24 mouse cellular contexts compared by ENCODE assay signal in genomic region chr9:83893073-83893472, GRCm38 (mm10). TPM values are rescaled to one million over a fixed set of nuclear protein-coding genes. Genes with fewer than 3 reads are reported as not detected.
DNase-seq lines count a peak whose midpoint lies in the region; ATAC-seq and TF ChIP-seq lines count a peak whose summit lies in the region.
"Had no signal": no experiment of that assay in that cellular context is flagged by ENCODE, and none has a peak within 500 bp of the region (broad histone marks: within the 10 kb centered on the region; RNA-seq: fewer than 3 reads in every experiment).

No protein-coding gene starts in this region.

- H3K4me1 ChIP-seq in thymus, adult 2 months (replicated peaks; ENCODE audit: control insufficient read depth, insufficient read depth, low read length): no peaks in the 10 kb centered on the region; the same call in 1 of the 2 replicates
- H3K4me1 ChIP-seq: embryonic facial prominence, embryonic 15.5 days; forebrain, embryonic 15.5 days; heart, embryonic 10.5 days; heart, embryonic 15.5 days; hindbrain, embryonic 13.5 days had no signal

- TF ChIP-seq CTCF in thymus, adult 2 months (IDR thresholded peaks at IDR 0.05; ENCODE audit: borderline replicate concordance, control insufficient read depth, extremely low read depth, insufficient read depth, low read length, poor library complexity): no peak

- peak; percentile 16 for DNase-seq in thymus, postnatal 4 days
- DNase-seq in thymus, adult 2 months: no peak
- DNase-seq in T-cell, adult 2 months (ENCODE audit: low spot score): peak; percentile 14
- DNase-seq in lung, postnatal 4 days: no peak
- DNase-seq in ovary, postnatal 14 days (ENCODE audit: low spot score): no peak
- DNase-seq: adrenal gland, adult 8-10 months; cerebellum, adult 11 months; cerebellum, adult 8-10 months; cerebellum, postnatal 14 days; embryo, embryonic 11 days; gastrocnemius, postnatal 36 days; heart, adult 18-20 months; heart, postnatal 14 days had no signal

- no peaks in the 10 kb centered on the region for H3K27me3 ChIP-seq in thymus, adult 2 months (ENCODE audit: control insufficient read depth, insufficient read depth, low read length)
- H3K27me3 ChIP-seq: CH12.LX; embryonic facial prominence, embryonic 15.5 days; forebrain, embryonic 15.5 days; heart, embryonic 15.5 days; hindbrain, embryonic 13.5 days; Patski had no signal

- H3K4me3 ChIP-seq in thymus, adult 2 months (ENCODE audit: control insufficient read depth, insufficient read depth, low read length): no peak overlapping the region
- H3K4me3 ChIP-seq: embryonic facial prominence, embryonic 15.5 days; erythroblast, embryonic 14.5 days; forebrain, embryonic 10.5 days; forebrain, embryonic 15.5 days; heart, embryonic 10.5 days; heart, embryonic 15.5 days; hindbrain, embryonic 13.5 days had no signal

- H3K36me3 ChIP-seq in thymus, adult 2 months (ENCODE audit: control insufficient read depth, insufficient read depth, low read length): no peaks in the 10 kb centered on the region
- H3K36me3 ChIP-seq: embryonic facial prominence, embryonic 15.5 days; forebrain, embryonic 10.5 days; forebrain, embryonic 15.5 days; heart, embryonic 10.5 days; heart, embryonic 15.5 days; hindbrain, embryonic 13.5 days had no signal

- H3K27ac ChIP-seq in thymus, adult 2 months (ENCODE audit: control insufficient read depth, insufficient read depth, low read length): no peak overlapping the region
- H3K27ac ChIP-seq: embryonic facial prominence, embryonic 15.5 days; forebrain, embryonic 10.5 days; forebrain, embryonic 15.5 days; heart, embryonic 10.5 days; heart, embryonic 15.5 days; hindbrain, embryonic 13.5 days; hindbrain, postnatal 0 days had no signal

- 77% methylated on average over 8 of the region's 8 CpGs for WGBS in thymus, adult 2 months

- no peak for TF ChIP-seq POLR2A in thymus, adult 2 months (IDR thresholded peaks at IDR 0.05; ENCODE audit: control insufficient read depth, extremely low read depth, insufficient read depth, low read length, poor library complexity)

- peak; percentile 30 for ATAC-seq in megakaryocyte, adult 5-6 weeks (ENCODE audit: poor library complexity, severe bottlenecking)
- ATAC-seq: forebrain, embryonic 15.5 days; hindbrain, postnatal 0 days had no signal

RNA-seq across cellular contexts. Expression of gene Bckdhb, which starts 31.9 kb away (rescaled TPM):
- polyA plus RNA-seq in thymus, adult 2 months (2012; rRNA removed): 12.6 and 15.0 TPM in 2 replicates
- total RNA-seq in megakaryocyte, adult 5-6 weeks (2015): 5.5 and 8.8 TPM in 2 replicates
- total RNA-seq in megakaryocyte, adult 5-6 weeks (2017): 3.6 and 4.8 TPM in 2 replicates

RNA-seq across cellular contexts. Expression of gene Ttk, which starts 58.6 kb away (rescaled TPM):
- 4.0 and 5.6 TPM in 2 replicates for polyA plus RNA-seq in thymus, adult 2 months (2012; rRNA removed)
- 29.1 and 33.4 TPM in 2 replicates for total RNA-seq in megakaryocyte, adult 5-6 weeks (2015)
- total RNA-seq in megakaryocyte, adult 5-6 weeks (2017): 39.1 and 43.7 TPM in 2 replicates

Comparison
In these comparisons a context has a peak if more than half of its experiments do, and no peak if none do; other contexts are left out.
1. DNase-seq: peak in thymus, postnatal 4 days (single experiment) and T-cell, adult 2 months (single experiment); none in thymus, adult 2 months (single experiment), lung, postnatal 4 days (0 of 2) and ovary, postnatal 14 days (single experiment).